Mouse (Mus musculus): Measurements from ENCODE around the gene Rbfox2. TPM values are rescaled to one million over a fixed set of nuclear protein-coding genes. Genes with fewer than 3 reads are reported as not detected.

The Rbfox2 gene
- total and polyA plus RNA-seq, 3 experiments = 2.1 to 6.5 (median 2.3) TPM

- ATAC-seq (ENCODE audit: extremely low read depth, insufficient number of reproducible peaks, low FRiP score, poor library complexity, severe bottlenecking) = no peak
- no peak for DNase-seq (ENCODE audit: low spot score)
- no peaks in the 10 kb centered on the region for H3K4me1 ChIP-seq (ENCODE audit: insufficient read depth, low read depth, low read length)
- TF ChIP-seq TAL1 (conservative IDR thresholded peaks at IDR 0.05; ENCODE audit: low read depth, low read length) (no peak), POLR2AphosphoS5 (IDR thresholded peaks at IDR 0.05; ENCODE audit: insufficient replicate concordance, low read depth, low read length) (no peak), CTCF (IDR thresholded peaks at IDR 0.05; ENCODE audit: low read depth, low read length) (no peak), GATA1 (IDR thresholded peaks at IDR 0.05; ENCODE audit: borderline replicate concordance, low read length) (no peak), GATA2 (IDR thresholded peaks at IDR 0.05; ENCODE audit: borderline replicate concordance, low read depth, low read length) (no peak)
- peaks cover 9% of the 10 kb centered on the region for H3K27me3 ChIP-seq (ENCODE audit: insufficient read depth, low read length)
- no peaks in the 10 kb centered on the region for H3K9me3 ChIP-seq (replicated peaks)
- no peak overlapping the region for H3K4me3 ChIP-seq (ENCODE audit: low read depth, low read length)
- H3K36me3 ChIP-seq (replicated peaks) = no peaks in the 10 kb centered on the region
These were observed 43.3 kb upstream of the Rbfox2 start for GRCm38 (mm10) chr15:77350117-77350516.

- no peak overlapping the region for H3K4me3 ChIP-seq (ENCODE audit: low read depth, low read length)
- no peaks in the 10 kb centered on the region for H3K4me1 ChIP-seq (ENCODE audit: insufficient read depth, low read depth, low read length)
- DNase-seq (ENCODE audit: low spot score) = no peak
- peaks cover 11% of the 10 kb centered on the region for H3K27me3 ChIP-seq (ENCODE audit: insufficient read depth, low read length)
- TF ChIP-seq TAL1 (conservative IDR thresholded peaks at IDR 0.05; ENCODE audit: low read depth, low read length) (no peak), GATA2 (IDR thresholded peaks at IDR 0.05; ENCODE audit: borderline replicate concordance, low read depth, low read length) (no peak), CTCF (IDR thresholded peaks at IDR 0.05; ENCODE audit: low read depth, low read length) (no peak), GATA1 (IDR thresholded peaks at IDR 0.05; ENCODE audit: borderline replicate concordance, low read length) (no peak), POLR2AphosphoS5 (IDR thresholded peaks at IDR 0.05; ENCODE audit: insufficient replicate concordance, low read depth, low read length) (no peak)
- no peaks in the 10 kb centered on the region for H3K9me3 ChIP-seq (replicated peaks)
- no peak for ATAC-seq (ENCODE audit: extremely low read depth, insufficient number of reproducible peaks, low FRiP score, poor library complexity, severe bottlenecking)
- H3K36me3 ChIP-seq (replicated peaks) = no peaks in the 10 kb centered on the region
These were observed 41.3 kb upstream of the Rbfox2 start for GRCm38 (mm10) chr15:77348146-77348545.

DNA sequence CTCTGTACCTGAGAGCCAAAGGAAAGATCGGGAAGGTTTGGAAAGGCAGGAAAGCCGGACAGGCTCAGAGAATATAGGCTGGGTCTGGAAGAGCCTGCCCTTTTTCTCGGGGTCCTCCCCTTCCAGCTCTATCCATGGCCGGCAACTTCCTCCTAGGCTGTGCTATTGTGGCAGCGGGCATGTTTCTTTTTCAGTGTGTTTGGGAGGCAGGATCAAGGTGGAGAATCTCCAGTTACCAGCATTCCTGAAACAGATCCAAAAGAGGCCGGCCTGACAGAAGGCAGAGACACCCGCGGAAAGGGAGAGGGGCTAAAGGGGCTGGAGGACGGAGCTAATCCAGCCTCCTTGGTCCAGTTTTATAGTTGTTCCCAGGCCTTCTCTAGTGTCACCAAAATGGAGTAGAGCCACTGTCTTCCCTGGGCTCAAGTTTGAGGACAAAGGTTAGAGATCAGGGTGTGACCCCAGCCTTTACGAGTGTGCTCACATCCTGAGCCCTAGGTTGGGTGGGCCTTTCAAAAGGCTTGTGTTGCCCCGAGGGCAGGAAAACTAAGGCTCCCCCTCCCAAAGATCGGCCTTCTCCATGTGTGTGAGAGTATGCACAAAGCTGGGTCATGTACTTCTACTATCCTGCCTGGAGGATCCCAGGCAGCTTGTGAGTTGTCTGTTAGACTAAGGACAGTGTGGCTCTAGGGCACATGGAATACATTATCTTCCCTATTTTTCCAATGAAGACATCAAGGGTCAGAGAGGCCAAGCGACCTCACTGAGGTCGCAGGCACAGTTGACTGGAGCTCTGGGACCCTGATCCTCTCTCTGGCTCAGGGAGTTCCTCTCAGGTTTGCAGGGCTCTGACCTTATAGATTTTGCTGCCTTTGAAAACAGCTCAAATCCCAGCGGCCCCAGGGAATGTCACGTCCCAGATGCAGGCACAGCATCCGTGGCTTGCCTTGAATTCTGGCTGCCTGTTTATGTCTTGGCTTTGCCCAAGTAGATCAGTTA lies 37.6 kb upstream of the Rbfox2 start:
- Histone ChIP-seq H3K36me3 (replicated peaks) (no peaks in the 10 kb centered on the region), H3K4me3 (ENCODE audit: low read depth, low read length) (no peak overlapping the region), H3K4me1 (ENCODE audit: insufficient read depth, low read depth, low read length) (no peaks in the 10 kb centered on the region), H3K27me3 (ENCODE audit: insufficient read depth, low read length) (peaks cover 6% of the 10 kb centered on the region; the same call in 1 of the 2 replicates), H3K9me3 (replicated peaks) (no peaks in the 10 kb centered on the region)
- DNase-seq (ENCODE audit: low spot score) (no peak), ATAC-seq (ENCODE audit: extremely low read depth, insufficient number of reproducible peaks, low FRiP score, poor library complexity, severe bottlenecking) (no peak)
- no peak for TF ChIP-seq CTCF (IDR thresholded peaks at IDR 0.05; ENCODE audit: low read depth, low read length)
- no peak for TF ChIP-seq GATA1 (IDR thresholded peaks at IDR 0.05; ENCODE audit: borderline replicate concordance, low read length)
- TF ChIP-seq GATA2 (IDR thresholded peaks at IDR 0.05; ENCODE audit: borderline replicate concordance, low read depth, low read length) = no peak
- no peak for TF ChIP-seq TAL1 (conservative IDR thresholded peaks at IDR 0.05; ENCODE audit: low read depth, low read length)
- TF ChIP-seq POLR2AphosphoS5 (IDR thresholded peaks at IDR 0.05; ENCODE audit: insufficient replicate concordance, low read depth, low read length) = no peak

DNA sequence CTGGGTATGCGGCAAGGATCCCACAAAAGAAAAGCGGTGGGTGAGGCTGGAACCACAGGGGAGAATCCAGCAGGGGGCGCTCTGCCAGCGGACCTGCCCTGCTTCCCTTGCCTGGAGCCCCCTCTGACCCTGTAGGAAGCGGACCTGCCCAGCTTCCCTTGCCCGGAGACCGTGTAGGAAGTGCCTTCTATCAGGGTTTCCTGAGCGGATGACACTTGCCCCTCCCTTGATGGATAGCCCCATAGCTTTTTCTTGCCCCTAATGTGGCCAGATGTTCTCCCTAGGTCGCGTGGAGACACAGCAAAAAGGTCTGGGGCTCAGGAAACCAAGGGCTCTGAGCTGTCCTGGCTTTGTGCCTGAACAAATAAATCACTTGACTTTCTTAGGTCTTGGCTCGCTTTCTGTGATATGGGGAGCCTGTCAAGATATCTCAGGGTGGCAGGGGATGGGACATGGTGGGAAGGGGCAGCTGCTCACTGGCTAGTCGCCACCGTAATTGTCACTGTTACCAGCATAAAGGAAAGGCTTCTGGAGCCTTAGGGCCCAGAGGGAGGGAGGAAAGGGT lies 36.8 kb upstream of the Rbfox2 start:
- Histone ChIP-seq H3K9me3 (replicated peaks) (no peaks in the 10 kb centered on the region), H3K4me3 (ENCODE audit: low read depth, low read length) (no peak overlapping the region), H3K36me3 (replicated peaks) (no peaks in the 10 kb centered on the region), H3K27me3 (ENCODE audit: insufficient read depth, low read length) (peaks cover 6% of the 10 kb centered on the region; the same call in 1 of the 2 replicates), H3K4me1 (ENCODE audit: insufficient read depth, low read depth, low read length) (no peaks in the 10 kb centered on the region)
- no peak; the same call in 1 of the 2 replicates for ATAC-seq (ENCODE audit: extremely low read depth, insufficient number of reproducible peaks, low FRiP score, poor library complexity, severe bottlenecking)
- DNase-seq (ENCODE audit: low spot score) = no peak
- TF ChIP-seq GATA2 (IDR thresholded peaks at IDR 0.05; ENCODE audit: borderline replicate concordance, low read depth, low read length) (no peak), TAL1 (conservative IDR thresholded peaks at IDR 0.05; ENCODE audit: low read depth, low read length) (no peak), POLR2AphosphoS5 (IDR thresholded peaks at IDR 0.05; ENCODE audit: insufficient replicate concordance, low read depth, low read length) (no peak), GATA1 (IDR thresholded peaks at IDR 0.05; ENCODE audit: borderline replicate concordance, low read length) (no peak), CTCF (IDR thresholded peaks at IDR 0.05; ENCODE audit: low read depth, low read length) (peak; percentile 21; the same call in 1 of the 2 replicates)

GRCm38 (mm10) chr15:77342962-77343526 lies 36.2 kb upstream of the Rbfox2 start:
- H3K4me3 ChIP-seq (ENCODE audit: low read depth, low read length) = no peak overlapping the region
- peaks cover 6% of the 10 kb centered on the region; the same call in 1 of the 2 replicates for H3K27me3 ChIP-seq (ENCODE audit: insufficient read depth, low read length)
- ATAC-seq (ENCODE audit: extremely low read depth, insufficient number of reproducible peaks, low FRiP score, poor library complexity, severe bottlenecking) (no peak), DNase-seq (ENCODE audit: low spot score) (no peak)
- TF ChIP-seq CTCF (IDR thresholded peaks at IDR 0.05; ENCODE audit: low read depth, low read length) = no peak
- TF ChIP-seq GATA1 (IDR thresholded peaks at IDR 0.05; ENCODE audit: borderline replicate concordance, low read length) = no peak
- TF ChIP-seq TAL1 (conservative IDR thresholded peaks at IDR 0.05; ENCODE audit: low read depth, low read length) = no peak
- TF ChIP-seq POLR2AphosphoS5 (IDR thresholded peaks at IDR 0.05; ENCODE audit: insufficient replicate concordance, low read depth, low read length) = no peak
- TF ChIP-seq GATA2 (IDR thresholded peaks at IDR 0.05; ENCODE audit: borderline replicate concordance, low read depth, low read length) = no peak
- H3K9me3 ChIP-seq (replicated peaks) = no peaks in the 10 kb centered on the region
- no peaks in the 10 kb centered on the region for H3K4me1 ChIP-seq (ENCODE audit: insufficient read depth, low read depth, low read length)
- no peaks in the 10 kb centered on the region for H3K36me3 ChIP-seq (replicated peaks)

Data from G1E (cell line).